Mouse (Mus musculus) midbrain, embryonic 13.5 days (tissue): ENCODE data around the gene Prss35. TPM values are rescaled to one million over a fixed set of nuclear protein-coding genes. Genes with fewer than 3 reads are reported as not detected.

ENCODE experiments used
- ATAC-seq: fragments of 200-750 bp; cut with Nextera tagmentation; 2 replicates; pipeline ENCODE4 v1.8.0; 2017; ENCODE audit warnings: mild to moderate bottlenecking, moderate TSS enrichment, moderate library complexity
- H3K27ac ChIP-seq: fragments of 300-500 bp; sonication (generic); 2 replicates; pipeline ENCODE4 v1.5.1; 2015; ENCODE audit warnings: inconsistent platforms, mild to moderate bottlenecking, moderate library complexity
- H3K27me3 ChIP-seq: fragments of 300-500 bp; sonication (generic); 2 replicates; pipeline ENCODE4 v1.6.1; 2015; ENCODE audit warnings: mild to moderate bottlenecking, inconsistent platforms
- H3K36me3 ChIP-seq: fragments of 300-500 bp; sonication (generic); 2 replicates; pipeline ENCODE4 v1.6.1; 2015; ENCODE audit warnings: mild to moderate bottlenecking, inconsistent platforms
- H3K4me1 ChIP-seq: fragments of 300-500 bp; sonication (generic); replicated peaks from 2 replicates; pipeline ENCODE4 v1.6.1; 2015; ENCODE audit warnings: inconsistent platforms
- H3K4me2 ChIP-seq: fragments of 300-500 bp; sonication (generic); replicated peaks from 2 replicates; pipeline ENCODE4 v1.6.1; 2015; ENCODE audit warnings: moderate library complexity, mild to moderate bottlenecking, inconsistent platforms
- H3K4me3 ChIP-seq: fragments of 300-500 bp; sonication (generic); replicated peaks from 2 replicates; pipeline ENCODE4 v1.5.1; 2015; ENCODE audit warnings: mild to moderate bottlenecking, inconsistent platforms
- H3K9ac ChIP-seq: fragments of 300-500 bp; sonication (generic); replicated peaks from 2 replicates; pipeline ENCODE4 v1.6.1; 2015; ENCODE audit warnings: mild to moderate bottlenecking, inconsistent platforms
- H3K9me3 ChIP-seq: fragments of 300-500 bp; sonication (generic); 2 replicates; pipeline ENCODE4 v1.6.1; 2016; ENCODE audit warnings: mild to moderate bottlenecking, inconsistent platforms
- WGBS: fragments of 180-500 bp; shearing (Covaris S2); methylation state at CpG from one replicate; pipeline ENCODE4 v1.1.7; 2015; 5-methylcytosine and 5-hydroxymethylcytosine counted together
- polyA plus RNA-seq: library from polyadenylated mRNA; unstranded; fragments of >200 nt; fragmentation: Nextera tagmentation; extraction: Ambion mirVana; gene quantifications from 2 replicates; pipeline ENCODE4 v1.2.1, GENCODE M21; 2015

Prss35 gene
- polyA plus RNA-seq, 1 experiment from 2014 or later, result 1.7 TPM

- ATAC-seq, result no peak
- no peaks in the 10 kb centered on the region for H3K36me3 ChIP-seq
- 65% methylated on average over 2 of the region's 2 CpGs for WGBS
- no peaks in the 10 kb centered on the region for H3K4me1 ChIP-seq
- no peak overlapping the region for H3K9ac ChIP-seq
- H3K9me3 ChIP-seq, result no peaks in the 10 kb centered on the region
- no peak overlapping the region for H3K4me3 ChIP-seq
- H3K4me2 ChIP-seq, result no peak overlapping the region
- no peak overlapping the region for H3K27ac ChIP-seq
- H3K27me3 ChIP-seq, result no peaks in the 10 kb centered on the region
Measured at GRCm38 (mm10) chr9:86716540-86716939, 26.9 kb upstream of the Prss35 start.

- Histone ChIP-seq H3K9ac (no peak overlapping the region), H3K27ac (no peak overlapping the region), H3K4me3 (no peak overlapping the region), H3K27me3 (no peaks in the 10 kb centered on the region), H3K36me3 (no peaks in the 10 kb centered on the region), H3K4me1 (no peaks in the 10 kb centered on the region), H3K4me2 (no peak overlapping the region), H3K9me3 (no peaks in the 10 kb centered on the region)
- WGBS, result 77% methylated on average over 5 of the region's 5 CpGs
- no peak for ATAC-seq
Measured at GRCm38 (mm10) chr9:86717119-86717518, 26.3 kb upstream of the Prss35 start.

- ATAC-seq, result no peak
- Histone ChIP-seq H3K9ac (no peak overlapping the region), H3K4me3 (no peak overlapping the region), H3K4me1 (no peaks in the 10 kb centered on the region), H3K36me3 (no peaks in the 10 kb centered on the region), H3K4me2 (no peak overlapping the region), H3K27ac (no peak overlapping the region), H3K9me3 (no peaks in the 10 kb centered on the region), H3K27me3 (no peaks in the 10 kb centered on the region)
- WGBS, result 89% methylated on average over 5 of the region's 5 CpGs
Measured at GRCm38 (mm10) chr9:86720227-86720626, 23.2 kb upstream of the Prss35 start.

GRCm38 (mm10) chr9:86720794-86721193, 22.7 kb upstream of the Prss35 start:
- H3K27me3 ChIP-seq, result no peaks in the 10 kb centered on the region
- H3K4me2 ChIP-seq, result no peak overlapping the region
- 75% methylated on average over 2 of the region's 2 CpGs for WGBS
- H3K4me1 ChIP-seq, result no peaks in the 10 kb centered on the region; the same call in 1 of the 2 replicates
- H3K9me3 ChIP-seq, result no peaks in the 10 kb centered on the region
- no peaks in the 10 kb centered on the region for H3K36me3 ChIP-seq
- H3K27ac ChIP-seq, result no peak overlapping the region
- H3K4me3 ChIP-seq, result no peak overlapping the region
- ATAC-seq, result no peak
- no peak overlapping the region for H3K9ac ChIP-seq

- Histone ChIP-seq H3K9ac (no peak overlapping the region), H3K9me3 (no peaks in the 10 kb centered on the region), H3K4me1 (no peaks in the 10 kb centered on the region; the same call in 1 of the 2 replicates), H3K27me3 (no peaks in the 10 kb centered on the region), H3K4me2 (no peak overlapping the region), H3K36me3 (no peaks in the 10 kb centered on the region), H3K27ac (no peak overlapping the region), H3K4me3 (no peak overlapping the region)
- ATAC-seq, result no peak
- WGBS, result 94% methylated on average over 4 of the region's 4 CpGs
Measured at GRCm38 (mm10) chr9:86725066-86725465, 18.4 kb upstream of the Prss35 start.

DNA sequence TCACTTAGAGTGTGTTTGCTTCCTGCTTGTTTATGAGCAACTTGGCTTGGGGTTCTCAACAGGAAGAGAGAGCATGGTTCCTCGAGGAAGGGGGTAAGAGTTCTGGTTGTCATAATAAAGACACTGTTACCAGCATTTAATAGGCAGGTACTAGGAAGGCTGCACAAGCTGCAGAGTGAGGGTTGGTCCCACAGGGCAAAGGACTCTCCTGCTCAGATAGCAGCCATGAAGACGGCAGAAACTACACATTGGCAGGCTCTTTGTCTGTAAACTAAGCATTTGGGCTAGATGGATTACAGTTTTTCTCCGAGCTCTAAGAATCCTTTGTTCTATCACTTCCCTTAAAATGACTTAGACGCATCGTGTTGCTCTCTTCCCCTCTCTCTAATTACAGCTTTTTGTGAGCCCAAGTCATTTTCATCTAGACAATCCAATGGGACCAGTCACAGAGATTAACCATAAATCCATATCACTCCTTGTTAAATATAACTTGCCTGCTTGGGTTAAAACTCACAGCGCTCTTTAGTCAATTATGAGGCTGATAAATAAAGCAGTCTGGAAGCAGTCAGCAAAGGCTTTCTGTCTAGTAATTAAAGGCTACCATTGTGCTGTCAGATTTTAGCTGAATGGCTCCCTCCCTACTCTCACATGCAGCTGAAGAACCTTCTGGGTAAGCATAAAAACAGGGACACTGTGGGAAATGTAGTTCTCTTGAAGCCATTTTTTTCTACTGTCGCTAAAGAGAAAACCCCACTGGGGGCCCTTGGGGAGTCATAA, 17.7 kb upstream of the Prss35 start:
- Histone ChIP-seq H3K9ac (no peak overlapping the region), H3K4me3 (no peak overlapping the region), H3K4me2 (no peak overlapping the region), H3K27me3 (no peaks in the 10 kb centered on the region), H3K9me3 (no peaks in the 10 kb centered on the region), H3K27ac (peak overlapping the region; percentile 37; the same call in 1 of the 2 replicates), H3K4me1 (no peaks in the 10 kb centered on the region; the same call in 1 of the 2 replicates), H3K36me3 (no peaks in the 10 kb centered on the region)
- WGBS, result 41% methylated on average over 7 of the region's 7 CpGs
- peak; percentile 62 for ATAC-seq

- H3K9ac ChIP-seq, result no peak overlapping the region
- peak; percentile 69 for ATAC-seq
- H3K4me3 ChIP-seq, result no peak overlapping the region
- no peak overlapping the region for H3K4me2 ChIP-seq
- H3K9me3 ChIP-seq, result no peaks in the 10 kb centered on the region
- H3K36me3 ChIP-seq, result no peaks in the 10 kb centered on the region
- WGBS, result 74% methylated on average over 5 of the region's 5 CpGs
- 0 out of 2 replicates have a peak overlapping the region, but pooled peaks have one; percentile 37 for H3K27ac ChIP-seq
- no peaks in the 10 kb centered on the region; the same call in 1 of the 2 replicates for H3K4me1 ChIP-seq
- H3K27me3 ChIP-seq, result no peaks in the 10 kb centered on the region
Measured at GRCm38 (mm10) chr9:86726381-86726720, 17.1 kb upstream of the Prss35 start.

GRCm38 (mm10) chr9:86728214-86728814, 15.1 kb upstream of the Prss35 start:
- no peak overlapping the region for H3K9ac ChIP-seq
- H3K4me1 ChIP-seq, result no peaks in the 10 kb centered on the region; the same call in 1 of the 2 replicates
- no peaks in the 10 kb centered on the region for H3K27me3 ChIP-seq
- no peak overlapping the region for H3K4me2 ChIP-seq
- 90% methylated on average over 10 of the region's 10 CpGs for WGBS
- H3K4me3 ChIP-seq, result no peak overlapping the region
- no peaks in the 10 kb centered on the region for H3K36me3 ChIP-seq
- H3K9me3 ChIP-seq, result no peaks in the 10 kb centered on the region
- no peak for ATAC-seq
- H3K27ac ChIP-seq, result no peak overlapping the region

- 67% methylated on average over 1 of the region's 1 CpGs for WGBS
- no peak for ATAC-seq
Measured at GRCm38 (mm10) chr9:86729084-86729483, 14.4 kb upstream of the Prss35 start.

GRCm38 (mm10) chr9:86729811-86730210, 13.6 kb upstream of the Prss35 start:
- 97% methylated on average over 3 of the region's 3 CpGs for WGBS
- H3K9ac ChIP-seq, result no peak overlapping the region
- no peak for ATAC-seq

More at GRCm38 (mm10) chr9:86729084-86729483, 14.4 kb upstream of the Prss35 start:
- Histone ChIP-seq H3K9ac (no peak overlapping the region), H3K4me2 (no peak overlapping the region), H3K4me1 (no peaks in the 10 kb centered on the region; the same call in 1 of the 2 replicates), H3K36me3 (no peaks in the 10 kb centered on the region), H3K4me3 (no peak overlapping the region), H3K27me3 (no peaks in the 10 kb centered on the region), H3K9me3 (no peaks in the 10 kb centered on the region), H3K27ac (no peak overlapping the region)

DNA sequence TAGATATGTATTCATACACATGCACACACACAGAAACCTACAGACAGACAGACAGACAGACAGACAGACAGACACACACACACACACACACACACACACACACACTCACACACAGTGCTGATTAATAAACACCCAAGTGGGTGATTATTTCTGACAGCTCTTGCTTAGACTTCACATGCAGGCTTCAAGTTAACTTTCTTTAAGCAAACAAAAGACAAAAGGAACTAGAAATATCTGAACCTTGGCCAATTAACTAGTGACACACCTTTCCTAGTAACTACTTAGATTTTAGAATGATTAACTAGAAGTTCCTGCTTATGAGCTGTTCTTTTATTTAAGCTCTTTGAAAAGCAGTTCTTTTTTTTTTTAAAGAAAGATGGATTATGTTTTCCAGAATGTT, 9.1 kb upstream of the Prss35 start:
- H3K4me1 ChIP-seq, result no peaks in the 10 kb centered on the region
- H3K4me3 ChIP-seq, result no peak overlapping the region
- H3K36me3 ChIP-seq, result no peaks in the 10 kb centered on the region
- no peaks in the 10 kb centered on the region for H3K27me3 ChIP-seq
- H3K9me3 ChIP-seq, result no peaks in the 10 kb centered on the region
- no peak overlapping the region for H3K27ac ChIP-seq
- no peak overlapping the region for H3K4me2 ChIP-seq
- no peak overlapping the region for H3K9ac ChIP-seq
- no peak for ATAC-seq

More at GRCm38 (mm10) chr9:86729811-86730210, 13.6 kb upstream of the Prss35 start:
- Histone ChIP-seq H3K4me3 (no peak overlapping the region), H3K36me3 (no peaks in the 10 kb centered on the region), H3K27ac (no peak overlapping the region), H3K4me1 (no peaks in the 10 kb centered on the region; the same call in 1 of the 2 replicates), H3K27me3 (no peaks in the 10 kb centered on the region), H3K9me3 (no peaks in the 10 kb centered on the region), H3K4me2 (no peak overlapping the region)

GRCm38 (mm10) chr9:86734795-86735194, 8.7 kb upstream of the Prss35 start:
- no peak for ATAC-seq
- no peaks in the 10 kb centered on the region for H3K36me3 ChIP-seq
- H3K9ac ChIP-seq, result no peak overlapping the region
- H3K4me2 ChIP-seq, result no peak overlapping the region
- 87% methylated on average over 9 of the region's 9 CpGs for whole genome bisulfite sequencing
- no peaks in the 10 kb centered on the region for H3K9me3 ChIP-seq
- no peaks in the 10 kb centered on the region for H3K4me1 ChIP-seq
- no peak overlapping the region for H3K27ac ChIP-seq
- no peaks in the 10 kb centered on the region for H3K27me3 ChIP-seq
- no peak overlapping the region for H3K4me3 ChIP-seq
